Mouse (Mus musculus) liver, adult 2 months (tissue): ENCODE data around the gene Nfia.

Experiments
- CTCF ChIP-seq: fragments of 200-500 bp; IDR thresholded peaks from 2 replicates; pipeline ENCODE4 v1.5.1; 2011; ENCODE audit warnings: low read depth, low read length, control low read depth
- POLR2A ChIP-seq: fragments of 200-500 bp; IDR thresholded peaks from 2 replicates; pipeline ENCODE4 v1.6.1; 2011; ENCODE audit warnings: low read length, control low read depth; ENCODE audit not compliant: insufficient read depth; ENCODE audit errors: extremely low read depth

- no peak for TF ChIP-seq CTCF
- no peak for TF ChIP-seq POLR2A
Observed at GRCm38 (mm10) chr4:97923248-97923647, 150.7 kb downstream of the Nfia start.
